In genomic region chr1:123337877-123338276, GRCm38 (mm10) we compare ENCODE assay signal across 20 mouse cellular contexts.
DNase-seq lines count a peak whose midpoint lies in the region; ATAC-seq lines count a peak whose summit lies in the region.
"Had no signal": no experiment of that assay in that cellular context is flagged by ENCODE, and none has a peak within 500 bp of the region (broad histone marks: within the 10 kb centered on the region; RNA-seq: fewer than 3 reads in every experiment).

No protein-coding gene starts in this region.

- intact Hi-C loops in left cerebral cortex, postnatal 14 days (cut with DNase I) = no loop called here

- no peak for DNase-seq in frontal cortex, postnatal 14 days (ENCODE audit: low spot score in 2 of 2)
- peak; percentile 6 to 7 for DNase-seq in left cerebral cortex, postnatal 14 days (ENCODE audit: low spot score in 2 of 2)
- DNase-seq in left cerebral cortex, adult 8-10 months (ENCODE audit: low spot score in 2 of 2) = no peak
- DNase-seq in brain, adult 2 months (ENCODE audit: low read depth, low spot score) = peak; percentile 56
- DNase-seq in adrenal gland, adult 2 months = no peak
- DNase-seq: adrenal gland, postnatal 10 days; adrenal gland, postnatal 25 days; B cell, adult 2 months; cerebellum, adult 11-12 months; cerebellum, adult 2 months; cerebellum, adult 9-10 months; cerebellum, postnatal 10 days; cerebellum, postnatal 25 days; forebrain, postnatal 0 days had no signal

- ATAC-seq in frontal cortex, adult (ENCODE audit: low TSS enrichment) = peak; percentile 98
- ATAC-seq: activated CD4-positive, CD25-positive, alpha-beta regulatory T cell, adult 4 months; CD4-positive, CD25-positive, alpha-beta regulatory T cell, adult 4 months; forebrain, embryonic 13.5 days; forebrain, embryonic 15.5 days; forebrain, postnatal 0 days; Patski had no signal

Comparison
In these comparisons a context has a peak if more than half of its experiments do, and no peak if none do; other contexts are left out.
1. DNase-seq: peak in left cerebral cortex, postnatal 14 days (2 of 2) and brain, adult 2 months (single experiment); none in frontal cortex, postnatal 14 days (0 of 2), left cerebral cortex, adult 8-10 months (0 of 2) and adrenal gland, adult 2 months (single experiment).